Mouse (Mus musculus) forebrain, embryonic 11.5 days (tissue): ENCODE measurements at regions not wholly inside any gene's neighbourhood (a gene's known extent, or its start where the extent isn't known, plus 50 kb on each side); places are given as distances from the start of the nearest gene placed in this dataset.

Experiments
- ATAC-seq: fragments of 200-750 bp; cut with Nextera tagmentation; replicated peaks from 2 replicates; pipeline ENCODE4 v1.8.0; 2017; ENCODE audit warnings: moderate TSS enrichment; ENCODE audit not compliant: low FRiP score
- DNase-seq: peaks from one replicate; pipeline ENCODE4 v3.0.0-alpha.2; 2017; ENCODE audit warnings: low spot score
- H3K27ac ChIP-seq: fragments of 300-500 bp; sonication (generic); 2 replicates; pipeline ENCODE4 v1.5.1; 2014; ENCODE audit warnings: low read depth, low read length
- H3K27me3 ChIP-seq: fragments of 300-500 bp; sonication (generic); 2 replicates; pipeline ENCODE4 v1.6.1; 2014; ENCODE audit warnings: mild to moderate bottlenecking, low read length, mixed read lengths; ENCODE audit not compliant: control insufficient read depth, insufficient read depth
- H3K36me3 ChIP-seq: fragments of 300-500 bp; sonication (generic); 2 replicates; pipeline ENCODE4 v1.6.1; 2014; ENCODE audit warnings: mild to moderate bottlenecking, low read length, moderate library complexity, mixed read lengths; ENCODE audit not compliant: control insufficient read depth, insufficient read depth
- H3K4me1 ChIP-seq: fragments of 300-500 bp; sonication (generic); replicated peaks from 2 replicates; pipeline ENCODE4 v1.6.1; 2014; ENCODE audit warnings: low read length, mixed read lengths; ENCODE audit not compliant: control insufficient read depth, insufficient read depth
- H3K4me2 ChIP-seq: fragments of 300-500 bp; sonication (generic); 2 replicates; pipeline ENCODE4 v1.6.1; 2014; ENCODE audit warnings: low read depth, mild to moderate bottlenecking, low read length, moderate library complexity, mixed read lengths; ENCODE audit not compliant: severe bottlenecking
- H3K4me3 ChIP-seq: fragments of 300-500 bp; sonication (generic); 2 replicates; pipeline ENCODE4 v1.5.1; 2014; ENCODE audit warnings: low read depth, low read length
- H3K9ac ChIP-seq: fragments of 300-500 bp; sonication (generic); 2 replicates; pipeline ENCODE4 v1.6.1; 2014; ENCODE audit warnings: low read length
- H3K9me3 ChIP-seq: fragments of 300-500 bp; sonication (generic); 2 replicates; pipeline ENCODE4 v1.6.1; 2016; ENCODE audit warnings: low read length, mixed read lengths; ENCODE audit not compliant: control insufficient read depth
- WGBS: fragments of 180-500 bp; shearing (Covaris S2); extraction: QIAGEN DNeasy Blood & Tissue Kit; methylation state at CpG from one replicate; pipeline ENCODE4 v1.1.7; 2014; 5-methylcytosine and 5-hydroxymethylcytosine counted together

- Histone ChIP-seq H3K4me3 (no peak overlapping the region), H3K4me1 (no peaks in the 10 kb centered on the region), H3K9ac (no peak overlapping the region), H3K27me3 (no peaks in the 10 kb centered on the region), H3K9me3 (no peaks in the 10 kb centered on the region), H3K27ac (no peak overlapping the region), H3K4me2 (no peak overlapping the region), H3K36me3 (no peaks in the 10 kb centered on the region)
- 79% methylated on average over 8 of the region's 8 CpGs for WGBS
- no peak for ATAC-seq
- no peak for DNase-seq
These were observed 344.5 kb downstream of the Ttll7 start for GRCm38 (mm10) chr3:147196626-147197025.

- ATAC-seq = no peak
- 60% methylated on average over 2 of the region's 2 CpGs for WGBS
- no peaks in the 10 kb centered on the region for H3K27me3 ChIP-seq
These were observed 345.0 kb downstream of the Ttll7 start for GRCm38 (mm10) chr3:147197215-147197614.

GRCm38 (mm10) chr3:147211127-147211940, 359.2 kb downstream of the Ttll7 start:
- Histone ChIP-seq H3K4me3 (no peak overlapping the region), H3K4me2 (no peak overlapping the region), H3K9me3 (no peaks in the 10 kb centered on the region), H3K27me3 (no peaks in the 10 kb centered on the region), H3K9ac (no peak overlapping the region), H3K27ac (no peak overlapping the region), H3K4me1 (0 out of 2 replicates have a peak, but pooled peaks cover 3% of the 10 kb centered on the region), H3K36me3 (no peaks in the 10 kb centered on the region)
- DNase-seq = no peak
- ATAC-seq = no peak
- WGBS = 54% methylated on average over 5 of the region's 5 CpGs

More at GRCm38 (mm10) chr3:147197215-147197614, 345.0 kb downstream of the Ttll7 start:
- no peak overlapping the region for H3K27ac ChIP-seq
- no peak overlapping the region for H3K4me3 ChIP-seq
- no peaks in the 10 kb centered on the region for H3K36me3 ChIP-seq
- H3K9ac ChIP-seq = no peak overlapping the region
- H3K9me3 ChIP-seq = no peaks in the 10 kb centered on the region
- H3K4me1 ChIP-seq = no peaks in the 10 kb centered on the region
- H3K4me2 ChIP-seq = no peak overlapping the region
- DNase-seq = no peak

GRCm38 (mm10) chr3:147228663-147229062, 376.5 kb downstream of the Ttll7 start:
- ATAC-seq (no peak), DNase-seq (no peak)
- Histone ChIP-seq H3K9me3 (no peaks in the 10 kb centered on the region), H3K4me2 (no peak overlapping the region), H3K4me1 (no peaks in the 10 kb centered on the region), H3K27me3 (no peaks in the 10 kb centered on the region), H3K36me3 (no peaks in the 10 kb centered on the region), H3K4me3 (no peak overlapping the region), H3K9ac (no peak overlapping the region), H3K27ac (no peak overlapping the region)
- 87% methylated on average over 2 of the region's 2 CpGs for WGBS

GRCm38 (mm10) chr3:147230594-147230993, 378.4 kb downstream of the Ttll7 start:
- no peaks in the 10 kb centered on the region for H3K4me1 ChIP-seq
- H3K27me3 ChIP-seq = no peaks in the 10 kb centered on the region
- H3K27ac ChIP-seq = no peak overlapping the region
- H3K4me2 ChIP-seq = no peak overlapping the region
- H3K4me3 ChIP-seq = no peak overlapping the region
- ATAC-seq (no peak), DNase-seq (no peak)
- 80% methylated on average over 7 of the region's 7 CpGs for WGBS
- no peak overlapping the region for H3K9ac ChIP-seq
- no peaks in the 10 kb centered on the region for H3K9me3 ChIP-seq
- H3K36me3 ChIP-seq = no peaks in the 10 kb centered on the region

- DNase-seq (no peak), ATAC-seq (no peak)
- 84% methylated on average over 1 of the region's 1 CpGs for WGBS
These were observed 386.2 kb downstream of the Ttll7 start for GRCm38 (mm10) chr3:147238398-147238797.

GRCm38 (mm10) chr3:147240651-147241050, 388.5 kb downstream of the Ttll7 start:
- 19% methylated on average over 4 of the region's 4 CpGs for WGBS
- H3K9ac ChIP-seq = no peak overlapping the region
- H3K9me3 ChIP-seq = no peaks in the 10 kb centered on the region
- H3K4me3 ChIP-seq = no peak overlapping the region
- no peaks in the 10 kb centered on the region for H3K27me3 ChIP-seq
- H3K27ac ChIP-seq = no peak overlapping the region
- no peak overlapping the region for H3K4me2 ChIP-seq
- H3K36me3 ChIP-seq = no peaks in the 10 kb centered on the region
- ATAC-seq (no peak), DNase-seq (no peak)
- no peaks in the 10 kb centered on the region for H3K4me1 ChIP-seq

More at GRCm38 (mm10) chr3:147238398-147238797, 386.2 kb downstream of the Ttll7 start:
- Histone ChIP-seq H3K4me1 (no peaks in the 10 kb centered on the region), H3K27me3 (no peaks in the 10 kb centered on the region), H3K9me3 (no peaks in the 10 kb centered on the region), H3K4me3 (no peak overlapping the region), H3K9ac (no peak overlapping the region), H3K27ac (no peak overlapping the region), H3K36me3 (no peaks in the 10 kb centered on the region), H3K4me2 (no peak overlapping the region)

- DNase-seq = no peak
- Histone ChIP-seq H3K27ac (no peak overlapping the region), H3K9ac (no peak overlapping the region), H3K9me3 (no peaks in the 10 kb centered on the region), H3K4me2 (no peak overlapping the region), H3K4me3 (no peak overlapping the region), H3K36me3 (no peaks in the 10 kb centered on the region), H3K27me3 (no peaks in the 10 kb centered on the region), H3K4me1 (no peaks in the 10 kb centered on the region)
- 76% methylated on average over 5 of the region's 5 CpGs for WGBS
- ATAC-seq = no peak
These were observed 392.8 kb downstream of the Ttll7 start for GRCm38 (mm10) chr3:147244911-147245430.

- no peak for ATAC-seq
- no peaks in the 10 kb centered on the region for H3K36me3 ChIP-seq
- H3K9me3 ChIP-seq = no peaks in the 10 kb centered on the region
- no peak overlapping the region for H3K4me2 ChIP-seq
- no peaks in the 10 kb centered on the region for H3K27me3 ChIP-seq
- H3K27ac ChIP-seq = no peak overlapping the region
- no peaks in the 10 kb centered on the region for H3K4me1 ChIP-seq
- no peak for DNase-seq
- H3K9ac ChIP-seq = no peak overlapping the region
- H3K4me3 ChIP-seq = no peak overlapping the region
- WGBS = 78% methylated on average over 5 of the region's 5 CpGs
These were observed 394.0 kb downstream of the Ttll7 start for GRCm38 (mm10) chr3:147246141-147246540.
